Mouse (Mus musculus) CH12F3 (cell line): Measurements from ENCODE around the gene Prg4.

Experiments
- in situ Hi-C: fragments of 300-500 bp; cut with MboI; formaldehyde crosslinking; loops from 2 replicates; pipeline ENCODE4 v1.14.3; 2020; ENCODE audit warnings: low sequenced_read_pairs

The Prg4 gene

GRCm38 (mm10) chr1:150409996-150410395, 56.0 kb downstream of the Prg4 start:
- in situ Hi-C loops, result no loop called here

- in situ Hi-C loops, result no loop called here
Observed at GRCm38 (mm10) chr1:150407285-150407684, 58.7 kb downstream of the Prg4 start.

DNA sequence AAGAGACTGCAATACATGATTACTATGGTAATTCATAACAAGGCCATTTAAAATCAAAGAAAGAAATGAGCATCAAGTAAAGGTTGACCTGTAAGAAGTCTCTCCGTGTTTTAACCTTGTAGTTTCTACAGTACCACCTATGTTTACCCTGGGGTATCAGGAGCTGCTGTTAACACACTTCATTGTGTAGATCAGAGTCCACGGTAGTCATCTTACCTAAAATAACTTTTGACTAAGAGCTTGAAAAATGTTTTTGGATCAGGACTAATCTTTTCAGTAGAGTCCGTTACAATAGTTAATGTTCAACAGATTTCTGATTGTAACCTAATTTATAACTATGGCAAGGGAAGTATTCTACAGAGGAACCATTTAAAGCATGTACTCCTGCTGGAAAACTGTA, 61.4 kb downstream of the Prg4 start:
- in situ Hi-C loops, result no loop called here

DNA sequence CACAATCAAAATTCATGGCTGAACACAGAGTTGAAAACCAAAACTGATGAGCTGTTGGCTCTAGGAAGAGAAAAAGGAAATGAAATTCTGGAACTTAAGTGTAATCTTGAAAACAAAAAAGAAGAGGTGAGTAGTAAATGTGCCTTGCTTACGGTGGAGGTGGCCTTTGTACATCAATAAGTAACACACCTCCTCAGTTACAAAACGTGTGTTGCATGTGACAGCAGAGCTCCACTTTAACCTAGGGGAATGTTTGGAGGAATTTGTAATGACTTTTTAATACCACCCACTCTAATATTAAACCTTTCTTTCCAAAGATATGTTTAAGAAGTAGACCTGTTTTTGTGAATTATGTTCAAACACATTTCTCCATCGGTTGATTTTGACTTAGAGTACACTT, 62.1 kb downstream of the Prg4 start:
- in situ Hi-C loops, result no loop called here
